Mouse (Mus musculus) right cerebral cortex, postnatal 36 days (tissue): Measurements from ENCODE around the gene Btbd16.

ENCODE experiments used
- DNase-seq, 2 experiments: peaks; one replicate each; pipeline ENCODE4 v3.0.0; 2022; ENCODE audit warnings: low spot score in 2 of 2, mixed read lengths in 1 of 2

Gene Btbd16

DNA sequence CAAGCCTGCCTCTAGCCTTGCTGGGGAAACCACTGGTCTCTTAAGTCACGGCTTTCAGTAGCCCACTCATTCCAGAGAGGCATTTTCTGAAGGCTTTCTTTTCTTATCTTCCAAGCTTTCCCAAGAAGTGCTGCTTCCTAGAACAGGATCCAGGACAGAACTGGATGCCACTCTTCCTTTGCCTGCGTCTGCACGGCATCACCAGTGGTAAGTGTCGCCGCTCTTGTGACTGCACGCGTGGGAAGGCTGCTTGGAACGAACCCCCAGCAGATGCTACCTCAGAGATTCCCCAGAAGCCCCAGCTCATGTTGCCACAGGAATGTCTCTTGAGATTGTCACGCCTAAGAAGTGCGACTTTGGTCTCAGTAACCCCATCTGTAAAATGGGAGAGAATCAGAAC is 41.7 kb downstream of the Btbd16 start:
- DNase-seq: peak; percentile 42 to 64

GRCm38 (mm10) chr7:130816243-130816642 is 42.4 kb downstream of the Btbd16 start:
- DNase-seq: no peak

DNA sequence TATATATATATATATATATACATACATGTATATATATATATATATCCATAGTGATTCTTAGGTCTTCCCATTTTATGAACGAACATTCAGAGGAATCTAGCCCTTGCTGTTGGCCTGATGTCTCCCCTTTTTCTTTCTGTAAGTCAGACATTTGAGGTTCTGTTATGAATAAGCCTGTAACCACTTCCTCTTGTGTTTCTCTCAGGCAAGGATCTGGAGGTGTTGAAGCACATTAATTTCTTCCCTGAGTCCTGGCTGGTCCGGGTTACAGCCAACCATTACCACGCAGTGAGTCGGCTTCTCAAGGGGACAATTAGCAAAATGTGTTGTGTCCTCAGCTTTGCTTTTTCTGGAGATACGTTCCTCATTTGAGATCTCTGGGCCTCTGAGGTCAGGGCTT is 44.9 kb downstream of the Btbd16 start:
- no peak for DNase-seq

GRCm38 (mm10) chr7:130819624-130820023 is 45.8 kb downstream of the Btbd16 start:
- peak; percentile 24 to 56 for DNase-seq

- no peak for DNase-seq
These were observed 50.1 kb downstream of the Btbd16 start for GRCm38 (mm10) chr7:130823992-130824391.

DNA sequence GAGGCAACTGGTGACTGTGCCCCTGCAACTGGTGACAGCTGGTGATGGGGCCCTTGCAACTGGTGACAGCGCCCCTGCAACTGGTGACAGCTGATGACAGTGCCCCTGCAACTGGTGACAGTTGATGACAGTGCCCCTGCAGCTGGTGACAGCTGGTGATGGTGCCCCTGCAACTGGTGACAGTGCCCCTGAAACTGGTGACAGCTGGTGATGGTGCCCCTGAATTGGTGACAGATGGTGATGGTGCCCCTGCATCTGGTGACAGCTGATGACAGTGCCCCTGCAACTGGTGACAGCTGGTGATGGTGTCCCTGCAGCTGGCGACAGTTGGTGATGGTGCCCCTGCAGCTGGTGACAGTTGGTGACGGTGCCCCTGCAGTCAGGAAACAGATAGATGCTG is 52.5 kb downstream of the Btbd16 start:
- no peak for DNase-seq

DNA sequence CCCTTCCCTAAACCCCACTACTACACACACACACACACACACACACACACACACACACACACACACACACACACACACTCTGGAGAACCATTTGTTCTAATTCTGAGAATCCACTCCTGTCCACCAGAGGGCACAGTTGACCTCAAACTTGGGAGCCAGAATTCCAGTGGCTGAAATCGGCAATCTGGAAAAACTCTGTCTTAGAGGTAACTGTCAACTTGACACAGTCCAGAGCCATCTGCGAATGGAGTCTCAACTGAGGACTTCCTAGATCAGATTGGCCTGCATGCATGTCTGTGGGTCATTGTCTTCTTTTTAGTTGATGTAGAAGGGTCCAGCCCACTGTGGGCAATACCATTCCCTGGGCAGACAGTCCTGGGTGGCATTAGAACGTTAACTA is 53.6 kb downstream of the Btbd16 start:
- DNase-seq: no peak

DNA sequence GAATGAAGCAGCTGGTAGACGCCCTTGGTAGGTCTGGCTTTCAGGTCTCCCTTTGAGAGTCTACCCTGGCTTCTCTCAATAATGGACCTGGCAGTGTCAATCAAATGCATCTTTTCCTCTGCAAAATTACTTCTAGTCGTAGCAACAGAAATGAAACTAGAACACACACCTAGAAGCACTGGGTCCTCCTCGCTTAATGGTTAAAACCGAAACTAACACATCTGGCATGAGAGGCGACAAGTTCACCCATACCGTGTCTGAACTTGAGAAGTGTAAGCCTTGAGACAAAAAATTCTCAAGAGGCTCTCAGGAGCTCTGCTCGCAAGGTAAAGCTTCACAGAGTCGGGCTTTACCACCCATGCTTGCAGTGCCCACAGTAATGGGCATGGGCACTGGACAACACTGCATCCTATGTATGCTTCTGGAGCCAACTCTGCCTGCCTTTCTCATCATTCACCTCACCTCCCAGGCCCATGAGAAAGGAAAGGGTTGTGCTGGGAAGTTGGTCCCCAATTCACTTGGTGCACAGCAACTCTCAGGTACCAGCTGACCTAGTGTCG is 54.1 kb downstream of the Btbd16 start:
- DNase-seq: no peak

- DNase-seq: no peak
These were observed 54.6 kb downstream of the Btbd16 start for GRCm38 (mm10) chr7:130828475-130828874.

GRCm38 (mm10) chr7:130831586-130831985 is 57.7 kb downstream of the Btbd16 start:
- DNase-seq: no peak

DNA sequence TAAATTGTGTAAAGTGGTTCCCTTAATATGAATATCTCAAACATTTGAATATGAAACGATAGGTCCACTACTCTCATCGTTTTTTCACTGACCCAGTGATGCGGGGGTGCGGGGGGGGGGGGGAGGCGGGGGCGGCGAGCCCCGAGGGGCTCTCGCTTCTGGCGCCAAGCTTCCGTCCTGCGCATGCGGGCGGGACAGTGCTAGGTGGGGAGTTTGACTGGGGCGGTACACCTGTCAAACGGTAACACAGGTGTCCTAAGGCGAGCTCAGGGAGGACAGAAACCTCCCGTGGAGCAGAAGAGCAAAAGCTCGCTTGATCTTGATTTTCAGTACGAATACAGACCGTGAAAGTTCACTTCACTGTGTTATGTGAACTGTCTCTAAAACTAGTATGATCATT is 60.4 kb downstream of the Btbd16 start:
- no peak for DNase-seq

DNA sequence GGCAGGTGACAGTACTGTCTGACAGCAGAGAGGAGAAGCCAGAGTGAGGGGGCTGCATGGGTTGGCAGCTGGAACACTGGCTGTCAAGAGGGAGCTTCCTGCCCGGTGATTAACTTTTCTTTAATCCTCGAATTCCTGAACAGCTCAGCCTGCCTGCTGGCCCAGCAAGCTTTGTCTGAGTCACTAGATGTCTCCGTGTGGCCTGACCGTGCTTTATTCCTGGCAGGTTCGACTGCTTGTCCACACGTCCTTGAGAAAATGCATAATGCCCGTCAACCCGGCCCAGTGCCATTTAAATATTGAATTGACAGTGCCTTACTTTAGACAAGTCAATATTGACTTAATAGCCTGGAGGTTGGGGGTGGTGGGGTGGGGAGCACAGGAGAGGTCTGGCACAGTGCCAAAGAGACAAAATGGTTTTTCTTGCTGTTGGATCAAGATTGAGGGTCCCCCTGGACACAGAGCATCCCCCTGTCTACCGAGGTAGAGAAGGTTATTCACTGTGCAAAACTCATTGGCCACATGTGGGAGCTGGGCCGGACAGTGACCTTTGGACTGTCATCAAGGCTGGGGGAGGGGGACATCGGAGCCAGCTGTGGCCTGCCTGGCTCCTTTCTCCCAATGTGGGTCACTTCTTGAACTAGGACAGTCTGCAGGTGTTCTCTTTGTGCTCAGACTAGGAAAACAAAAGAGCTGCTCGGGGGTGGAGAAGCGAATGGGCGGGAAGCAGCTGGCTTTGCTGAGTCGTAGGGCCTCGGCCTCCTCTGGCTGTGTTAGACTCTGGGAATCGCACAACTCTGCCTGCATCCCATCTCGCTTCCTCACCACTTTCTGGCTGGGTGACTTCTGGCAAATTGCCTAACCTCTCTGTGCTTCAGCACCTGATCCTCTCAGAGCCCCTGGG is 61.3 kb downstream of the Btbd16 start:
- DNase-seq: no peak

DNA sequence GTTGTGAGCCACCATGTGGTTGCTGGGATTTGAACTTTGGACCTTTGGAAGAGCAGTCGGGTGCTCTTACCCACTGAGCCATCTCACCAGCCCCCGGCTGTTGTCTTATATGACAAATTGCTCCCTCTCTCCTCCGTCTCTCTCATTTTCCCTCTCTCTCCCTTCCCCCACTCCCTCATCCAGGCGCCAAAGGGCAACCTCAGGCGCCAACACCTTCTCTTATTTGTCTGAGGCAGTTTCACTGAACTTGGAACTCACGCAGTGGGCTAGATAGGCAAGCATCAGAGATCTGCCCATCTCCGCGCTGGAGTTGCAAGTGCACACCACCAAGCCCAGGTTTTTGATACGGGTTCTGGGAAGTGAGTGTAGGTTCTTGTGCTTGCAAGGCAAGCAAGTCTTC is 62.2 kb downstream of the Btbd16 start:
- no peak for DNase-seq

GRCm38 (mm10) chr7:130837941-130838657 is 64.2 kb downstream of the Btbd16 start:
- no peak for DNase-seq

GRCm38 (mm10) chr7:130838658-130839025 is 64.8 kb downstream of the Btbd16 start:
- no peak for DNase-seq

- DNase-seq: no peak
These were observed 65.7 kb downstream of the Btbd16 start for GRCm38 (mm10) chr7:130839380-130840100.

DNA sequence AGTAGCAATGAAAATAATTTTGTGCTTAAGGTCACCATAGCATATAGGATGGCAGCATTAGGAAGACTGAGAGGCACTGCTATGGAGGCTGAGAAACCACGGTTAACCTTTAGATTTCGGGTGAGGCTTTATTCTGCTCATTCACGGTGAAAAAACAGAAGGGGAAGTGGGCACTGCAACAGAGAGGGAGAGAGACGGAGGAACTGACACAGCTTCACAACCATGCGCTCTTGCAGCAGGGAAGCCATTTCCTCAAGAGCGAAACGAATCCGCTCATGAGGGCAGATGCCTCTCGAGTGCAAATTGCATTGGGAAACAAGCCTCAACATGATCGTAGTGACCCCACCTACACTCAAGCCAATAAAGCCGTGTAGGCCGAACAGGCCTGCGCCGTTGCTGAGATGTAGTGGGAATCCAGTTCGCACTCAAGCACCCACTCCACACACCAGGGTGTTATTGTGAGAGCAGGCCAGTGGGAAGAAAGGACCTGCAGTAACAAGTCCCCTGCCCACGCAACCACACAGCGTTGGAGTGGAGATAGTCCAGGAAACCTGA is 73.4 kb downstream of the Btbd16 start:
- DNase-seq: no peak

DNA sequence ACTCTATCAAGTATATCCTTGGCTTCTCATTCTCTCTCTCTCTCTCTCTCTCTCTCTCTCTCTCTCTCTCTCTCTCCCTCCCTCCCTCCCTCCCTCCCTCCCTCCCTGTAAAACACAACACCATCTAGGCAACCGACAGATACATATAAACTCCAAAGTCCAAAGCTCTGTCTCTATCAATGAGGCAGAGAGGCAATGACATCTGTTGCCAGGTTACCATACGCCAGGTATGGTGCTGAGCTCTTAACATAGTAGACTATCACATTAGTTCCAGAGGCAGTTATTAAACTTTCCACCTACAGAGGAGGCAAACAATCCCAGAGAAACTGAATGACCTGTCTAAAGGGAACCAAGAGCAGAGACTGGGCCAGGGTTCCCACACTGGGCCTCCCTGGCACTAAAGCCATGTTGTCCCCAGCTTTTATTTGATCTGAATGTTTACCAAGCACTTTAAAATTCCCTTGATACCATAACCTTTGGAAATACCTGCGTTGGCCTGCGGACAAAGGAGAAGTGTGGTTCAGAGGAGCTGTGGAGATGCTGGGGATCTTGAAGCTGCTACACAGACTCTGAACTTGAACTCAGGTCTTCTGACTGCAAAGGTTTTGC is 80.9 kb downstream of the Btbd16 start:
- no peak for DNase-seq

GRCm38 (mm10) chr7:130855681-130856080 is 81.8 kb downstream of the Btbd16 start:
- no peak for DNase-seq

DNA sequence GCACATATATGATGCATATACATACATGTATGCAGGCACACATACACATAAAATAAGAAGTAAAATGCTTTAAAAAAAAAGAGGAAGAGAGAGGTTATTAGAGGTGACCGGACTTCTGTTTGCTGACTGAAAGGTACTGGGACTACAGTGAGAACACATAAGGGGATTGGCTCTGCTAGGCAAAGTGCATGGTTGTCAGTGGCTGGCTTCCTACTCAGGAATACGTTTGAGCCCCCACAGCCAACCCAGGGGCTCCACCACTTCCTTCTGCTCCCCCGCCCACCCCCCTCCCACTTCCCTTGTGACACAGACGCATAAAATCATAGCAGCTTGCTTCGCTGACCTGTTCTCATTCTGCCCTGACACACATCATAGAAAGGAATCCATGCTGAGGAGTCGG is 84.1 kb downstream of the Btbd16 start:
- DNase-seq: no peak

- DNase-seq: no peak
These were observed 86.1 kb downstream of the Btbd16 start for GRCm38 (mm10) chr7:130859926-130860325.
